Mouse (Mus musculus) monocyte, adult 59 days (primary cell): ENCODE results near the gene Havcr2. TPM values are rescaled to one million over a fixed set of nuclear protein-coding genes. Genes with fewer than 3 reads are reported as not detected.

Experiments used
- total RNA-seq, 2 experiments: library from RNA; stranded (reverse); gene quantifications; one replicate each; pipeline ENCODE4 v1.2.4; 2023

The Havcr2 gene
- total RNA-seq, result 10 to 100 TPM; 43.2 to 47.0 TPM

GRCm38 (mm10) chr11:46454453-46455045 is at the start of gene Havcr2:
Havcr2 (plus strand) TSS chr11:46454935.

GRCm38 (mm10) chr11:46436760-46437458 is 17.8 kb upstream of the Havcr2 start, which contains the start of gene Med7:
Med7 (plus strand) TSS chr11:46436925.

GRCm38 (mm10) chr11:46523912-46524311 is 69.2 kb downstream of the Havcr2 start, which contains the start of gene Gm12169:
Gm12169 (plus strand) TSS chr11:46524212.

Other genes with a start within 250 kb of the Havcr2 start
- not detected for gene Fndc9, start 219.4 kb upstream of the Havcr2 start, total RNA-seq
- gene Cyfip2, start 142.1 kb upstream of the Havcr2 start, total RNA-seq, result 100 to 1,000 TPM; 108 to 116 TPM
- gene Itk, start 65.4 kb upstream of the Havcr2 start, total RNA-seq, result 1 to 10 TPM; 1.9 to 3.6 TPM
- gene Fam71b, start 58.4 kb upstream of the Havcr2 start, total RNA-seq, result not detected
- 10 to 100 TPM; 59.0 to 69.3 TPM for gene Med7, start 18.0 kb upstream of the Havcr2 start, total RNA-seq
- gene Gm12169, start 69.3 kb downstream of the Havcr2 start, total RNA-seq, result not detected
- gene BC053393, start 116.6 kb downstream of the Havcr2 start, total RNA-seq, result not detected
- gene Dppa1, start 174.3 kb downstream of the Havcr2 start, total RNA-seq, result not detected